Comparison of ENCODE assay signal across 16 mouse cellular contexts in genomic region chr11:78215709-78216317, GRCm38 (mm10). TPM values are rescaled to one million over a fixed set of nuclear protein-coding genes. Genes with fewer than 3 reads are reported as not detected.
DNase-seq lines count a peak whose midpoint lies in the region; ATAC-seq and TF ChIP-seq lines count a peak whose summit lies in the region.
"Had no signal": no experiment of that assay in that cellular context is flagged by ENCODE, and none has a peak within 500 bp of the region (broad histone marks: within the 10 kb centered on the region; RNA-seq: fewer than 3 reads in every experiment).

No protein-coding gene starts in this region.

- no peak overlapping the region for H3K9ac ChIP-seq in heart, embryonic 16.5 days (ENCODE audit: low read length)
- no peak overlapping the region for H3K9ac ChIP-seq in heart, embryonic 12.5 days
- H3K9ac ChIP-seq in midbrain, postnatal 0 days (replicated peaks; ENCODE audit: low read length, poor library complexity, severe bottlenecking) = no peak overlapping the region
- H3K9ac ChIP-seq in midbrain, embryonic 15.5 days = no peak overlapping the region
- H3K9ac ChIP-seq in hindbrain, postnatal 0 days (replicated peaks; ENCODE audit: low read length) = no peak overlapping the region
- H3K9ac ChIP-seq: liver, embryonic 13.5 days; stomach, embryonic 15.5 days had no signal

- H3K4me1 ChIP-seq in heart, embryonic 16.5 days (ENCODE audit: control insufficient read depth, insufficient read depth, low read length) = no peaks in the 10 kb centered on the region
- no peaks in the 10 kb centered on the region for H3K4me1 ChIP-seq in heart, embryonic 12.5 days (replicated peaks)
- no peaks in the 10 kb centered on the region for H3K4me1 ChIP-seq in midbrain, postnatal 0 days (ENCODE audit: insufficient read depth, low read length)
- H3K4me1 ChIP-seq in midbrain, embryonic 15.5 days = no peaks in the 10 kb centered on the region
- no peaks in the 10 kb centered on the region for H3K4me1 ChIP-seq in hindbrain, postnatal 0 days (ENCODE audit: insufficient read depth, low read length)
- H3K4me1 ChIP-seq: liver, embryonic 13.5 days; stomach, embryonic 15.5 days had no signal

- H3K9me3 ChIP-seq in heart, embryonic 16.5 days (replicated peaks; ENCODE audit: control insufficient read depth, low read length) = no peaks in the 10 kb centered on the region
- H3K9me3 ChIP-seq in heart, embryonic 12.5 days (replicated peaks) = no peaks in the 10 kb centered on the region
- H3K9me3 ChIP-seq in midbrain, postnatal 0 days (ENCODE audit: low read length) = no peaks in the 10 kb centered on the region
- no peaks in the 10 kb centered on the region for H3K9me3 ChIP-seq in midbrain, embryonic 15.5 days
- H3K9me3 ChIP-seq in hindbrain, postnatal 0 days (ENCODE audit: low read length) = no peaks in the 10 kb centered on the region
- H3K9me3 ChIP-seq: liver, embryonic 13.5 days; stomach, embryonic 15.5 days had no signal

- peaks cover 68% of the 10 kb centered on the region for H3K36me3 ChIP-seq in heart, embryonic 16.5 days (ENCODE audit: control insufficient read depth, insufficient read depth)
- peaks cover 96% of the 10 kb centered on the region for H3K36me3 ChIP-seq in heart, embryonic 12.5 days
- peaks cover 86% of the 10 kb centered on the region for H3K36me3 ChIP-seq in midbrain, postnatal 0 days (ENCODE audit: insufficient read depth, low read length)
- H3K36me3 ChIP-seq in midbrain, embryonic 15.5 days (replicated peaks) = peaks cover 80% of the 10 kb centered on the region
- H3K36me3 ChIP-seq in hindbrain, postnatal 0 days (ENCODE audit: insufficient read depth, low read length) = peaks cover 74% of the 10 kb centered on the region

- H3K4me3 ChIP-seq in heart, embryonic 16.5 days (ENCODE audit: low read length) = no peak overlapping the region
- H3K4me3 ChIP-seq in heart, embryonic 12.5 days = no peak overlapping the region
- no peak overlapping the region for H3K4me3 ChIP-seq in midbrain, postnatal 0 days (ENCODE audit: low read depth, low read length)
- H3K4me3 ChIP-seq in midbrain, embryonic 15.5 days = no peak overlapping the region
- H3K4me3 ChIP-seq in hindbrain, postnatal 0 days (ENCODE audit: low read length) = no peak overlapping the region
- H3K4me3 ChIP-seq: liver, embryonic 13.5 days; stomach, embryonic 15.5 days had no signal

- no peak overlapping the region for H3K4me2 ChIP-seq in heart, embryonic 16.5 days (ENCODE audit: low read depth, low read length)
- H3K4me2 ChIP-seq in heart, embryonic 12.5 days = no peak overlapping the region
- no peak overlapping the region for H3K4me2 ChIP-seq in midbrain, postnatal 0 days (ENCODE audit: low read depth, low read length, poor library complexity, severe bottlenecking)
- H3K4me2 ChIP-seq in midbrain, embryonic 15.5 days = no peak overlapping the region
- H3K4me2 ChIP-seq in hindbrain, postnatal 0 days (ENCODE audit: low read depth, low read length) = no peak overlapping the region
- H3K4me2 ChIP-seq: liver, embryonic 13.5 days; stomach, embryonic 15.5 days had no signal

- TF ChIP-seq CTCF in midbrain, postnatal 0 days (IDR thresholded peaks at IDR 0.05) = no peak
- TF ChIP-seq CTCF in hindbrain, postnatal 0 days (IDR thresholded peaks at IDR 0.05; ENCODE audit: low read depth) = no peak

- ATAC-seq in heart, embryonic 16.5 days (replicated peaks; ENCODE audit: extremely low read depth, insufficient read depth, low FRiP score) = 0 out of 2 replicates have a peak, but pooled peaks have one; percentile 45
- ATAC-seq in heart, embryonic 12.5 days (ENCODE audit: insufficient number of reproducible peaks, low FRiP score) = no peak
- peak; percentile 87 for ATAC-seq in midbrain, postnatal 0 days (ENCODE audit: low FRiP score)
- ATAC-seq in midbrain, embryonic 15.5 days (replicated peaks) = no peak
- peak; percentile 97 for ATAC-seq in hindbrain, postnatal 0 days

- 86% methylated on average over 11 of the region's 11 CpGs for WGBS in heart, embryonic 16.5 days
- WGBS in heart, embryonic 12.5 days = 86% methylated on average over 11 of the region's 11 CpGs
- WGBS in midbrain, postnatal 0 days = 80% methylated on average over 11 of the region's 11 CpGs
- WGBS in midbrain, embryonic 15.5 days = 91% methylated on average over 11 of the region's 11 CpGs
- 72% methylated on average over 11 of the region's 11 CpGs for WGBS in hindbrain, postnatal 0 days

- H3K27me3 ChIP-seq in heart, embryonic 16.5 days (ENCODE audit: control insufficient read depth, insufficient read depth, low read length) = no peaks in the 10 kb centered on the region
- H3K27me3 ChIP-seq in heart, embryonic 12.5 days (replicated peaks) = no peaks in the 10 kb centered on the region
- no peaks in the 10 kb centered on the region for H3K27me3 ChIP-seq in midbrain, postnatal 0 days (ENCODE audit: insufficient read depth, low read length)
- no peaks in the 10 kb centered on the region for H3K27me3 ChIP-seq in midbrain, embryonic 15.5 days (replicated peaks)
- no peaks in the 10 kb centered on the region for H3K27me3 ChIP-seq in hindbrain, postnatal 0 days (ENCODE audit: insufficient read depth, low read length)
- H3K27me3 ChIP-seq: liver, embryonic 13.5 days; stomach, embryonic 15.5 days had no signal

- peak; percentile 81 for DNase-seq in midbrain, postnatal 0 days (ENCODE audit: low spot score)
- DNase-seq in hindbrain, postnatal 0 days (ENCODE audit: low spot score) = peak; percentile 71
- peak; percentile 35 to 41 for DNase-seq in thymus, postnatal 36 days
- no peak for DNase-seq in ovary, postnatal 36 days (ENCODE audit: low spot score)
- DNase-seq in adrenal gland, adult 8-10 months = no peak
- DNase-seq: embryo, embryonic 11 days; gastrocnemius, postnatal 10 days; kidney, adult 9 months; liver, embryonic 13.5 days; lung, postnatal 4 days; right cerebral cortex, adult 18-20 months had no signal

- H3K27ac ChIP-seq in heart, embryonic 16.5 days (ENCODE audit: low read length) = no peak overlapping the region
- no peak overlapping the region for H3K27ac ChIP-seq in heart, embryonic 12.5 days (ENCODE audit: poor library complexity, severe bottlenecking)
- H3K27ac ChIP-seq in midbrain, postnatal 0 days (ENCODE audit: low read depth, low read length) = peak overlapping the region; percentile 47; the same call in 1 of the 2 replicates
- H3K27ac ChIP-seq in midbrain, embryonic 15.5 days = no peak overlapping the region
- H3K27ac ChIP-seq in hindbrain, postnatal 0 days = peak overlapping the region; percentile 82
- H3K27ac ChIP-seq: liver, embryonic 13.5 days; stomach, embryonic 15.5 days had no signal

RNA-seq across cellular contexts. Expression of gene Proca1, which starts 22.6 kb away (rescaled TPM):
- polyA plus RNA-seq in heart, embryonic 16.5 days (2015; fragmentation: Nextera tagmentation; extraction: Ambion mirVana) = 2.4 and 2.6 TPM in 2 replicates
- polyA plus RNA-seq in heart, embryonic 12.5 days (2016; fragmentation: Nextera tagmentation; extraction: Ambion mirVana) = 3.1 and 3.2 TPM in 2 replicates
- total RNA-seq in midbrain, postnatal 0 days (2014; rRNA removed) = 1.0 TPM in 2 replicates
- polyA plus RNA-seq in midbrain, postnatal 0 days (2015; fragmentation: Nextera tagmentation; extraction: Ambion mirVana) = 3.3 and 4.8 TPM in 2 replicates
- 1.7 and 2.2 TPM in 2 replicates for polyA plus RNA-seq in midbrain, embryonic 15.5 days (2015; fragmentation: Nextera tagmentation; extraction: Ambion mirVana)
- total RNA-seq in hindbrain, postnatal 0 days (2014; rRNA removed) = 1.9 and 4.9 TPM in 2 replicates
- polyA plus RNA-seq in hindbrain, postnatal 0 days (2015; fragmentation: Nextera tagmentation; extraction: Ambion mirVana) = 5.6 and 5.8 TPM in 2 replicates
- total RNA-seq in adrenal gland, adult 8-10 months (2022) = 10 to 100 TPM; 10.1 to 12.9 (median 11.9) TPM
- total RNA-seq: monocyte, adult 5-6 weeks had no signal

RNA-seq across cellular contexts. Expression of gene Rab34, which starts 27.6 kb away (rescaled TPM):
- 51.5 and 60.8 TPM in 2 replicates for polyA plus RNA-seq in heart, embryonic 16.5 days (2015; fragmentation: Nextera tagmentation; extraction: Ambion mirVana)
- 53.3 and 54.6 TPM in 2 replicates for polyA plus RNA-seq in heart, embryonic 12.5 days (2016; fragmentation: Nextera tagmentation; extraction: Ambion mirVana)
- total RNA-seq in midbrain, postnatal 0 days (2014; rRNA removed) = 71.3 and 78.4 TPM in 2 replicates
- 65.0 and 65.5 TPM in 2 replicates for polyA plus RNA-seq in midbrain, postnatal 0 days (2015; fragmentation: Nextera tagmentation; extraction: Ambion mirVana)
- 56.3 and 61.5 TPM in 2 replicates for polyA plus RNA-seq in midbrain, embryonic 15.5 days (2015; fragmentation: Nextera tagmentation; extraction: Ambion mirVana)
- total RNA-seq in hindbrain, postnatal 0 days (2014; rRNA removed) = 85.6 and 96.4 TPM in 2 replicates
- 63.5 and 76.2 TPM in 2 replicates for polyA plus RNA-seq in hindbrain, postnatal 0 days (2015; fragmentation: Nextera tagmentation; extraction: Ambion mirVana)
- total RNA-seq in adrenal gland, adult 8-10 months (2022) = 100 to 1,000 TPM in 2 of 4 experiments, 10 to 100 TPM in 2; 72.8 to 116 (median 98.4) TPM
- total RNA-seq: monocyte, adult 5-6 weeks had no signal

RNA-seq across cellular contexts. Expression of gene Sdf2, which starts 29.7 kb away (rescaled TPM):
- 58.0 and 64.5 TPM in 2 replicates for polyA plus RNA-seq in heart, embryonic 16.5 days (2015; fragmentation: Nextera tagmentation; extraction: Ambion mirVana)
- polyA plus RNA-seq in heart, embryonic 12.5 days (2016; fragmentation: Nextera tagmentation; extraction: Ambion mirVana) = 47.5 and 50.1 TPM in 2 replicates
- total RNA-seq in midbrain, postnatal 0 days (2014; rRNA removed) = 76.3 and 106 TPM in 2 replicates
- polyA plus RNA-seq in midbrain, postnatal 0 days (2015; fragmentation: Nextera tagmentation; extraction: Ambion mirVana) = 114 and 115 TPM in 2 replicates
- polyA plus RNA-seq in midbrain, embryonic 15.5 days (2015; fragmentation: Nextera tagmentation; extraction: Ambion mirVana) = 90.0 and 93.6 TPM in 2 replicates
- total RNA-seq in hindbrain, postnatal 0 days (2014; rRNA removed) = 77.1 and 112 TPM in 2 replicates
- polyA plus RNA-seq in hindbrain, postnatal 0 days (2015; fragmentation: Nextera tagmentation; extraction: Ambion mirVana) = 107 and 113 TPM in 2 replicates
- total RNA-seq in adrenal gland, adult 8-10 months (2022) = 100 to 1,000 TPM; 118 to 156 (median 125) TPM

RNA-seq across cellular contexts. Expression of gene Supt6, which starts 30.0 kb away (rescaled TPM):
- polyA plus RNA-seq in heart, embryonic 16.5 days (2015; fragmentation: Nextera tagmentation; extraction: Ambion mirVana) = 16.3 and 16.9 TPM in 2 replicates
- polyA plus RNA-seq in heart, embryonic 12.5 days (2016; fragmentation: Nextera tagmentation; extraction: Ambion mirVana) = 26.1 and 28.5 TPM in 2 replicates
- 37.4 and 37.6 TPM in 2 replicates for total RNA-seq in midbrain, postnatal 0 days (2014; rRNA removed)
- 19.0 and 19.4 TPM in 2 replicates for polyA plus RNA-seq in midbrain, postnatal 0 days (2015; fragmentation: Nextera tagmentation; extraction: Ambion mirVana)
- polyA plus RNA-seq in midbrain, embryonic 15.5 days (2015; fragmentation: Nextera tagmentation; extraction: Ambion mirVana) = 30.0 and 31.7 TPM in 2 replicates
- total RNA-seq in hindbrain, postnatal 0 days (2014; rRNA removed) = 34.2 and 36.0 TPM in 2 replicates
- polyA plus RNA-seq in hindbrain, postnatal 0 days (2015; fragmentation: Nextera tagmentation; extraction: Ambion mirVana) = 17.1 and 19.0 TPM in 2 replicates
- total RNA-seq in adrenal gland, adult 8-10 months (2022) = 10 to 100 TPM; 71.8 to 93.4 (median 79.5) TPM

RNA-seq across cellular contexts. Expression of gene Rpl23a, which starts 32.4 kb away (rescaled TPM):
- polyA plus RNA-seq in heart, embryonic 16.5 days (2015; fragmentation: Nextera tagmentation; extraction: Ambion mirVana) = 708 and 711 TPM in 2 replicates
- 847 and 859 TPM in 2 replicates for polyA plus RNA-seq in heart, embryonic 12.5 days (2016; fragmentation: Nextera tagmentation; extraction: Ambion mirVana)
- 753 and 863 TPM in 2 replicates for total RNA-seq in midbrain, postnatal 0 days (2014; rRNA removed)
- polyA plus RNA-seq in midbrain, postnatal 0 days (2015; fragmentation: Nextera tagmentation; extraction: Ambion mirVana) = 853 and 860 TPM in 2 replicates
- 695 and 703 TPM in 2 replicates for polyA plus RNA-seq in midbrain, embryonic 15.5 days (2015; fragmentation: Nextera tagmentation; extraction: Ambion mirVana)
- total RNA-seq in hindbrain, postnatal 0 days (2014; rRNA removed) = 418 and 469 TPM in 2 replicates
- polyA plus RNA-seq in hindbrain, postnatal 0 days (2015; fragmentation: Nextera tagmentation; extraction: Ambion mirVana) = 906 and 915 TPM in 2 replicates
- total RNA-seq in adrenal gland, adult 8-10 months (2022) = 1,000 to 10,000 TPM; 1,361 to 1,741 (median 1,547) TPM

Comparison
In these comparisons a context has a peak if more than half of its experiments do, and no peak if none do; other contexts are left out.
1. ATAC-seq: peak in heart, embryonic 16.5 days (single experiment), midbrain, postnatal 0 days (single experiment) and hindbrain, postnatal 0 days (single experiment); none in heart, embryonic 12.5 days (single experiment) and midbrain, embryonic 15.5 days (single experiment).
2. H3K27ac ChIP-seq: peak in midbrain, postnatal 0 days (single experiment) and hindbrain, postnatal 0 days (single experiment); none in heart, embryonic 16.5 days (single experiment), heart, embryonic 12.5 days (single experiment) and midbrain, embryonic 15.5 days (single experiment).
3. DNase-seq: peak in midbrain, postnatal 0 days (single experiment), hindbrain, postnatal 0 days (single experiment) and thymus, postnatal 36 days (2 of 2); none in ovary, postnatal 36 days (single experiment) and adrenal gland, adult 8-10 months (single experiment).